In genomic region chr15:87398396-87398795, GRCm38 (mm10) we compare ENCODE assay signal across 24 mouse cellular contexts.
DNase-seq lines count a peak whose midpoint lies in the region; ATAC-seq lines count a peak whose summit lies in the region.
"Had no signal": no experiment of that assay in that cellular context is flagged by ENCODE, and none has a peak within 500 bp of the region (broad histone marks: within the 10 kb centered on the region; RNA-seq: fewer than 3 reads in every experiment).

No protein-coding gene starts in this region.

- no peak overlapping the region for H3K4me2 ChIP-seq in kidney, embryonic 14.5 days (replicated peaks; ENCODE audit: low read depth, low read length)
- H3K4me2 ChIP-seq: embryonic facial prominence, embryonic 13.5 days; forebrain, embryonic 13.5 days; heart, embryonic 11.5 days; heart, embryonic 15.5 days; hindbrain, embryonic 14.5 days had no signal

- H3K27ac ChIP-seq in kidney, embryonic 14.5 days (ENCODE audit: low read depth, low read length) = no peak overlapping the region
- H3K27ac ChIP-seq: embryonic facial prominence, embryonic 13.5 days; forebrain, embryonic 13.5 days; heart, adult 2 months; heart, embryonic 15.5 days; hindbrain, embryonic 14.5 days had no signal

- peaks cover 4% of the 10 kb centered on the region; the same call in 1 of the 2 replicates for H3K4me1 ChIP-seq in kidney, embryonic 14.5 days (ENCODE audit: control insufficient read depth, insufficient read depth, low read length)
- H3K4me1 ChIP-seq: embryonic facial prominence, embryonic 13.5 days; forebrain, embryonic 13.5 days; heart, embryonic 15.5 days had no signal

- H3K36me3 ChIP-seq in kidney, embryonic 14.5 days (ENCODE audit: control insufficient read depth, insufficient read depth, low read length) = no peaks in the 10 kb centered on the region
- H3K36me3 ChIP-seq: embryonic facial prominence, embryonic 13.5 days; G1E; heart, embryonic 15.5 days had no signal

- H3K9me3 ChIP-seq in kidney, embryonic 14.5 days (ENCODE audit: control insufficient read depth, low read length) = no peaks in the 10 kb centered on the region
- H3K9me3 ChIP-seq: embryonic facial prominence, embryonic 13.5 days; forebrain, embryonic 13.5 days; heart, embryonic 15.5 days had no signal

- 28% methylated on average over 4 of the region's 4 CpGs for WGBS in kidney, embryonic 14.5 days

- no peaks in the 10 kb centered on the region for H3K27me3 ChIP-seq in kidney, embryonic 14.5 days (ENCODE audit: control insufficient read depth, insufficient read depth, low read length)
- H3K27me3 ChIP-seq: embryonic facial prominence, embryonic 13.5 days; forebrain, embryonic 13.5 days; heart, embryonic 15.5 days had no signal

- no peak overlapping the region for H3K9ac ChIP-seq in kidney, embryonic 14.5 days (ENCODE audit: low read depth, low read length)
- H3K9ac ChIP-seq: embryonic facial prominence, embryonic 13.5 days; forebrain, embryonic 13.5 days; forebrain, postnatal 0 days; heart, embryonic 15.5 days; hindbrain, embryonic 14.5 days had no signal

- peak; percentile 69 for DNase-seq in kidney, adult 11 months
- no peak for DNase-seq in kidney, postnatal 4 days
- peak; percentile 92 for DNase-seq in kidney, adult 9 months
- DNase-seq in embryo, embryonic 11 days = peak; percentile 7
- peak; percentile 61 to 77 for DNase-seq in kidney, postnatal 25 days
- no peak for DNase-seq in adrenal gland, adult 2 months
- DNase-seq in urinary bladder, postnatal 4 days (ENCODE audit: low spot score in 2 of 2) = no peak
- DNase-seq: adrenal gland, postnatal 10 days; B cell, adult 2 months; cerebellum, adult 11 months; cerebellum, adult 8-10 months; cerebellum, postnatal 25 days; forebrain, postnatal 0 days; gastrocnemius, postnatal 14 days; heart, adult 2 months; heart, postnatal 14 days had no signal

- H3K4me3 ChIP-seq in kidney, embryonic 14.5 days (ENCODE audit: low read length) = no peak overlapping the region
- H3K4me3 ChIP-seq: embryonic facial prominence, embryonic 13.5 days; forebrain, embryonic 13.5 days; heart, adult 2 months; heart, embryonic 15.5 days had no signal

- ATAC-seq in kidney, embryonic 14.5 days (ENCODE audit: low FRiP score, low TSS enrichment) = no peak
- ATAC-seq: CD4-positive, CD25-positive, alpha-beta regulatory T cell, adult 4 months; forebrain, embryonic 13.5 days; forebrain, postnatal 0 days had no signal

Comparison
In these comparisons a context has a peak if more than half of its experiments do, and no peak if none do; other contexts are left out.
1. DNase-seq: peak in kidney, adult 11 months (single experiment), kidney, adult 9 months (single experiment), embryo, embryonic 11 days (single experiment) and kidney, postnatal 25 days (2 of 2); none in kidney, postnatal 4 days (0 of 2), adrenal gland, adult 2 months (single experiment) and urinary bladder, postnatal 4 days (0 of 2).